Mouse (Mus musculus): ENCODE measurements around the gene Ncapd2. TPM values are rescaled to one million over a fixed set of nuclear protein-coding genes. Genes with fewer than 3 reads are reported as not detected.
A peak's percentile ranks its signal among the peaks of the same experiment; 100 is the strongest.

Gene Ncapd2
- polyA plus RNA-seq, 1 experiment from 2014 or later = 140 TPM

GRCm38 (mm10) chr6:125149569-125149950 lies 41.9 kb downstream of the Ncapd2 start:
- no peak overlapping the region for H3K4me3 ChIP-seq
- H3K36me3 ChIP-seq = peaks cover 31% of the 10 kb centered on the region
- H3K9ac ChIP-seq = no peak overlapping the region
- no peaks in the 10 kb centered on the region for H3K27me3 ChIP-seq (replicated peaks)
- H3K27ac ChIP-seq = no peak overlapping the region
- 70% methylated on average over 7 of the region's 7 CpGs for WGBS
- no peak for ATAC-seq (ENCODE audit: low FRiP score, low read depth)
- peaks cover 46% of the 10 kb centered on the region for H3K4me1 ChIP-seq
- no peaks in the 10 kb centered on the region for H3K9me3 ChIP-seq
- H3K4me2 ChIP-seq (replicated peaks) = no peak overlapping the region; the same call in 1 of the 2 replicates

GRCm38 (mm10) chr6:125148926-125149568 lies 42.5 kb downstream of the Ncapd2 start:
- no peaks in the 10 kb centered on the region for H3K9me3 ChIP-seq
- H3K4me2 ChIP-seq (replicated peaks) = peak overlapping the region; percentile 41
- no peak overlapping the region for H3K4me3 ChIP-seq
- H3K27ac ChIP-seq = no peak overlapping the region
- WGBS = 85% methylated on average over 16 of the region's 16 CpGs
- H3K36me3 ChIP-seq = peaks cover 30% of the 10 kb centered on the region
- H3K9ac ChIP-seq = 0 out of 2 replicates have a peak overlapping the region, but pooled peaks have one; percentile 35
- H3K27me3 ChIP-seq (replicated peaks) = no peaks in the 10 kb centered on the region
- no peak for ATAC-seq (ENCODE audit: low FRiP score, low read depth)
- peaks cover 51% of the 10 kb centered on the region for H3K4me1 ChIP-seq

GRCm38 (mm10) chr6:125148251-125148925 lies 43.1 kb downstream of the Ncapd2 start:
- 73% methylated on average over 18 of the region's 18 CpGs for whole genome bisulfite sequencing
- H3K9ac ChIP-seq = 0 out of 2 replicates have a peak overlapping the region, but pooled peaks have one; percentile 1

GRCm38 (mm10) chr6:125147329-125147728 lies 44.2 kb downstream of the Ncapd2 start:
- Histone ChIP-seq H3K27me3 (replicated peaks) (no peaks in the 10 kb centered on the region), H3K4me2 (replicated peaks) (peak overlapping the region; percentile 93), H3K4me1 (peaks cover 49% of the 10 kb centered on the region), H3K27ac (no peak overlapping the region; the same call in 1 of the 2 replicates), H3K9ac (peak overlapping the region; percentile 94; the same call in 1 of the 2 replicates), H3K4me3 (0 out of 2 replicates have a peak overlapping the region, but pooled peaks have one; percentile 80), H3K36me3 (peaks cover 26% of the 10 kb centered on the region), H3K9me3 (no peaks in the 10 kb centered on the region)
- WGBS = 61% methylated on average over 10 of the region's 10 CpGs
- no peak for ATAC-seq (ENCODE audit: low FRiP score, low read depth)

More at GRCm38 (mm10) chr6:125148251-125148925, 43.1 kb downstream of the Ncapd2 start:
- Histone ChIP-seq H3K4me2 (replicated peaks) (peak overlapping the region; percentile 41), H3K4me1 (peaks cover 52% of the 10 kb centered on the region), H3K27me3 (replicated peaks) (no peaks in the 10 kb centered on the region), H3K27ac (no peak overlapping the region), H3K9me3 (no peaks in the 10 kb centered on the region), H3K4me3 (no peak overlapping the region; the same call in 1 of the 2 replicates), H3K36me3 (peaks cover 28% of the 10 kb centered on the region)
- no peak for ATAC-seq (ENCODE audit: low FRiP score, low read depth)

- peaks cover 49% of the 10 kb centered on the region for H3K4me1 ChIP-seq
- no peaks in the 10 kb centered on the region for H3K9me3 ChIP-seq
- 77% methylated on average over 4 of the region's 4 CpGs for WGBS
- no peak overlapping the region for H3K27ac ChIP-seq
- H3K4me3 ChIP-seq = 0 out of 2 replicates have a peak overlapping the region, but pooled peaks have one; percentile 80
- H3K9ac ChIP-seq = peak overlapping the region; percentile 94
- no peak for ATAC-seq (ENCODE audit: low FRiP score, low read depth)
- H3K27me3 ChIP-seq (replicated peaks) = no peaks in the 10 kb centered on the region
- H3K36me3 ChIP-seq = peaks cover 28% of the 10 kb centered on the region
- H3K4me2 ChIP-seq (replicated peaks) = peak overlapping the region; percentile 93
Measured at GRCm38 (mm10) chr6:125146797-125147196, 44.7 kb downstream of the Ncapd2 start.

GRCm38 (mm10) chr6:125146148-125146547 lies 45.4 kb downstream of the Ncapd2 start:
- H3K4me2 ChIP-seq (replicated peaks) = peak overlapping the region; percentile 93
- no peak for ATAC-seq (ENCODE audit: low FRiP score, low read depth)
- 50% methylated on average over 7 of the region's 7 CpGs for WGBS
- peak overlapping the region; percentile 80 for H3K4me3 ChIP-seq
- peaks cover 29% of the 10 kb centered on the region for H3K36me3 ChIP-seq
- peak overlapping the region; percentile 94 for H3K9ac ChIP-seq
- 0 out of 2 replicates have a peak overlapping the region, but pooled peaks have one; percentile 80 for H3K27ac ChIP-seq
- H3K4me1 ChIP-seq = peaks cover 49% of the 10 kb centered on the region
- no peaks in the 10 kb centered on the region for H3K27me3 ChIP-seq (replicated peaks)
- H3K9me3 ChIP-seq = no peaks in the 10 kb centered on the region

GRCm38 (mm10) chr6:125145479-125145951 lies 46.0 kb downstream of the Ncapd2 start:
- peaks cover 32% of the 10 kb centered on the region for H3K36me3 ChIP-seq
- peak; percentile 67 for ATAC-seq (ENCODE audit: low FRiP score, low read depth)
- no peaks in the 10 kb centered on the region for H3K9me3 ChIP-seq
- peaks cover 49% of the 10 kb centered on the region for H3K4me1 ChIP-seq
- no peaks in the 10 kb centered on the region for H3K27me3 ChIP-seq (replicated peaks)
- 1% methylated on average over 34 of the region's 35 CpGs for WGBS
- H3K27ac ChIP-seq = peak overlapping the region; percentile 80
- H3K9ac ChIP-seq = peak overlapping the region; percentile 94
- peak overlapping the region; percentile 80 for H3K4me3 ChIP-seq
- H3K4me2 ChIP-seq (replicated peaks) = peak overlapping the region; percentile 93

GRCm38 (mm10) chr6:125145001-125145400 lies 46.5 kb downstream of the Ncapd2 start, which contains the start of gene Iffo1:
TSS of gene Iffo1 (plus strand) at chr6:125145241.
- Histone ChIP-seq H3K9me3 (no peaks in the 10 kb centered on the region), H3K4me1 (peaks cover 49% of the 10 kb centered on the region), H3K4me3 (peak within 1 kb of the TSS; percentile 80), H3K27me3 (replicated peaks) (no peaks in the 10 kb centered on the region), H3K27ac (peak within 1 kb of the TSS; percentile 80), H3K36me3 (peaks cover 37% of the 10 kb centered on the region), H3K9ac (peak within 1 kb of the TSS; percentile 94), H3K4me2 (replicated peaks) (peak within 1 kb of the TSS; percentile 93)
- peak; percentile 91 for ATAC-seq (ENCODE audit: low FRiP score, low read depth)
- under 1% methylated on average over 16 of the region's 16 CpGs for WGBS

- Histone ChIP-seq H3K4me2 (replicated peaks) (no peak overlapping the region), H3K4me1 (peaks cover 45% of the 10 kb centered on the region), H3K27me3 (replicated peaks) (no peaks in the 10 kb centered on the region), H3K36me3 (peaks cover 48% of the 10 kb centered on the region), H3K9me3 (no peaks in the 10 kb centered on the region), H3K4me3 (no peak overlapping the region), H3K9ac (no peak overlapping the region), H3K27ac (no peak overlapping the region)
- no peak for ATAC-seq (ENCODE audit: low FRiP score, low read depth)
- WGBS = 89% methylated on average over 9 of the region's 9 CpGs
Measured at GRCm38 (mm10) chr6:125143904-125144303, 47.6 kb downstream of the Ncapd2 start.

GRCm38 (mm10) chr6:125143128-125143527 lies 48.4 kb downstream of the Ncapd2 start:
- Histone ChIP-seq H3K9me3 (no peaks in the 10 kb centered on the region), H3K4me2 (replicated peaks) (no peak overlapping the region), H3K9ac (no peak overlapping the region), H3K27me3 (replicated peaks) (no peaks in the 10 kb centered on the region), H3K4me3 (no peak overlapping the region), H3K4me1 (peaks cover 37% of the 10 kb centered on the region), H3K36me3 (peaks cover 56% of the 10 kb centered on the region), H3K27ac (no peak overlapping the region)
- WGBS = 82% methylated on average over 3 of the region's 3 CpGs
- no peak for ATAC-seq (ENCODE audit: low FRiP score, low read depth)

- Histone ChIP-seq H3K4me3 (no peak overlapping the region), H3K36me3 (peaks cover 61% of the 10 kb centered on the region), H3K9me3 (no peaks in the 10 kb centered on the region), H3K4me1 (peaks cover 31% of the 10 kb centered on the region), H3K27ac (no peak overlapping the region), H3K4me2 (replicated peaks) (no peak overlapping the region), H3K27me3 (replicated peaks) (no peaks in the 10 kb centered on the region), H3K9ac (no peak overlapping the region)
- WGBS = 93% methylated on average over 8 of the region's 8 CpGs
- ATAC-seq (ENCODE audit: low FRiP score, low read depth) = no peak
Measured at GRCm38 (mm10) chr6:125142436-125142835, 49.1 kb downstream of the Ncapd2 start.

GRCm38 (mm10) chr6:125139747-125140146 lies 51.8 kb downstream of the Ncapd2 start:
- H3K27me3 ChIP-seq (replicated peaks) = no peaks in the 10 kb centered on the region
- H3K4me3 ChIP-seq = no peak overlapping the region
- no peaks in the 10 kb centered on the region for H3K9me3 ChIP-seq
- WGBS = 93% methylated on average over 7 of the region's 7 CpGs
- no peak for ATAC-seq (ENCODE audit: low FRiP score, low read depth)
- no peak overlapping the region for H3K27ac ChIP-seq
- H3K4me2 ChIP-seq (replicated peaks) = no peak overlapping the region
- peaks cover 85% of the 10 kb centered on the region for H3K36me3 ChIP-seq
- H3K9ac ChIP-seq = no peak overlapping the region
- peaks cover 7% of the 10 kb centered on the region; the same call in 1 of the 2 replicates for H3K4me1 ChIP-seq

All from neural tube, embryonic 12.5 days (tissue).